Mouse (Mus musculus): ENCODE data around the gene Ndufb4. TPM values are rescaled to one million over a fixed set of nuclear protein-coding genes. Genes with fewer than 3 reads are reported as not detected.

Ndufb4 gene
- polyA plus RNA-seq, 1 experiment from 2014 or later: 71.7 TPM

GRCm38 (mm10) chr16:37686834-37687233, 32.6 kb upstream of the Ndufb4 start:
- Histone ChIP-seq H3K9me3 (no peaks in the 10 kb centered on the region), H3K4me3 (replicated peaks) (no peak overlapping the region), H3K36me3 (no peaks in the 10 kb centered on the region), H3K4me2 (replicated peaks) (no peak overlapping the region), H3K27me3 (replicated peaks) (no peaks in the 10 kb centered on the region), H3K27ac (no peak overlapping the region), H3K4me1 (replicated peaks) (peaks cover 16% of the 10 kb centered on the region; the same call in 1 of the 2 replicates), H3K9ac (no peak overlapping the region)
- no peak for ATAC-seq
- 72% methylated on average over 12 of the region's 12 CpGs for WGBS

- 75% methylated on average over 6 of the region's 6 CpGs for WGBS
- Histone ChIP-seq H3K9ac (no peak overlapping the region), H3K27me3 (replicated peaks) (no peaks in the 10 kb centered on the region), H3K4me3 (replicated peaks) (no peak overlapping the region), H3K27ac (no peak overlapping the region), H3K36me3 (no peaks in the 10 kb centered on the region), H3K4me2 (replicated peaks) (no peak overlapping the region), H3K4me1 (replicated peaks) (peaks cover 16% of the 10 kb centered on the region; the same call in 1 of the 2 replicates), H3K9me3 (no peaks in the 10 kb centered on the region)
- ATAC-seq: no peak
Observed at GRCm38 (mm10) chr16:37685946-37686600, 31.8 kb upstream of the Ndufb4 start.

GRCm38 (mm10) chr16:37684634-37685441, 30.6 kb upstream of the Ndufb4 start:
- H3K27ac ChIP-seq: peak overlapping the region; percentile 73
- no peaks in the 10 kb centered on the region for H3K9me3 ChIP-seq
- WGBS: 2% methylated on average over 25 of the region's 25 CpGs
- no peaks in the 10 kb centered on the region for H3K36me3 ChIP-seq
- ATAC-seq: peak; percentile 76
- peaks cover 14% of the 10 kb centered on the region; the same call in 1 of the 2 replicates for H3K4me1 ChIP-seq (replicated peaks)
- no peaks in the 10 kb centered on the region for H3K27me3 ChIP-seq (replicated peaks)
- H3K4me3 ChIP-seq (replicated peaks): peak overlapping the region; percentile 44
- peak overlapping the region; percentile 61 for H3K9ac ChIP-seq
- H3K4me2 ChIP-seq (replicated peaks): peak overlapping the region; percentile 77

GRCm38 (mm10) chr16:37684259-37684633, 30.0 kb upstream of the Ndufb4 start:
- WGBS: 20% methylated on average over 8 of the region's 8 CpGs
- peaks cover 8% of the 10 kb centered on the region; the same call in 1 of the 2 replicates for H3K4me1 ChIP-seq (replicated peaks)
- no peaks in the 10 kb centered on the region for H3K36me3 ChIP-seq
- no peak overlapping the region for H3K9ac ChIP-seq
- H3K27me3 ChIP-seq (replicated peaks): no peaks in the 10 kb centered on the region
- peak overlapping the region; percentile 77 for H3K4me2 ChIP-seq (replicated peaks)
- ATAC-seq: peak; percentile 49
- H3K4me3 ChIP-seq (replicated peaks): peak overlapping the region; percentile 18; the same call in 1 of the 2 replicates
- no peaks in the 10 kb centered on the region for H3K9me3 ChIP-seq
- peak overlapping the region; percentile 62; the same call in 1 of the 2 replicates for H3K27ac ChIP-seq

- Histone ChIP-seq H3K9ac (no peak overlapping the region), H3K4me3 (replicated peaks) (no peak overlapping the region), H3K36me3 (no peaks in the 10 kb centered on the region), H3K27ac (0 out of 2 replicates have a peak overlapping the region, but pooled peaks have one; percentile 62), H3K27me3 (replicated peaks) (no peaks in the 10 kb centered on the region), H3K4me1 (replicated peaks) (peaks cover 8% of the 10 kb centered on the region; the same call in 1 of the 2 replicates), H3K9me3 (no peaks in the 10 kb centered on the region), H3K4me2 (replicated peaks) (peak overlapping the region; percentile 77)
- no peak for ATAC-seq
- WGBS: 19% methylated on average over 16 of the region's 16 CpGs
Observed at GRCm38 (mm10) chr16:37683154-37684130, 29.2 kb upstream of the Ndufb4 start.

GRCm38 (mm10) chr16:37682309-37682975, 28.2 kb upstream of the Ndufb4 start:
- Histone ChIP-seq H3K36me3 (no peaks in the 10 kb centered on the region), H3K27ac (no peak overlapping the region), H3K4me1 (replicated peaks) (peaks cover 8% of the 10 kb centered on the region; the same call in 1 of the 2 replicates), H3K4me3 (replicated peaks) (no peak overlapping the region), H3K27me3 (replicated peaks) (no peaks in the 10 kb centered on the region), H3K9ac (no peak overlapping the region), H3K4me2 (replicated peaks) (no peak overlapping the region), H3K9me3 (no peaks in the 10 kb centered on the region)
- 34% methylated on average over 7 of the region's 7 CpGs for WGBS
- no peak for ATAC-seq

GRCm38 (mm10) chr16:37680831-37681230, 26.6 kb upstream of the Ndufb4 start:
- no peak for ATAC-seq
- Histone ChIP-seq H3K4me2 (replicated peaks) (no peak overlapping the region), H3K27ac (no peak overlapping the region), H3K4me1 (replicated peaks) (peaks cover 6% of the 10 kb centered on the region; the same call in 1 of the 2 replicates), H3K9me3 (no peaks in the 10 kb centered on the region), H3K4me3 (replicated peaks) (no peak overlapping the region), H3K36me3 (no peaks in the 10 kb centered on the region), H3K27me3 (replicated peaks) (no peaks in the 10 kb centered on the region), H3K9ac (no peak overlapping the region)
- 74% methylated on average over 8 of the region's 8 CpGs for WGBS

- H3K4me2 ChIP-seq (replicated peaks): no peak overlapping the region
- H3K9me3 ChIP-seq: no peaks in the 10 kb centered on the region
- H3K9ac ChIP-seq: no peak overlapping the region
- H3K4me1 ChIP-seq (replicated peaks): peaks cover 6% of the 10 kb centered on the region; the same call in 1 of the 2 replicates
- 87% methylated on average over 2 of the region's 2 CpGs for WGBS
- no peaks in the 10 kb centered on the region for H3K36me3 ChIP-seq
- no peak overlapping the region for H3K4me3 ChIP-seq (replicated peaks)
- no peak overlapping the region for H3K27ac ChIP-seq
- no peaks in the 10 kb centered on the region for H3K27me3 ChIP-seq (replicated peaks)
- ATAC-seq: no peak
Observed at GRCm38 (mm10) chr16:37680216-37680615, 26.0 kb upstream of the Ndufb4 start.

- no peak for ATAC-seq
- Histone ChIP-seq H3K36me3 (no peaks in the 10 kb centered on the region), H3K27me3 (replicated peaks) (no peaks in the 10 kb centered on the region), H3K4me3 (replicated peaks) (no peak overlapping the region), H3K9ac (no peak overlapping the region), H3K9me3 (no peaks in the 10 kb centered on the region), H3K4me1 (replicated peaks) (no peaks in the 10 kb centered on the region), H3K4me2 (replicated peaks) (no peak overlapping the region), H3K27ac (no peak overlapping the region)
- 77% methylated on average over 8 of the region's 8 CpGs for WGBS
Observed at GRCm38 (mm10) chr16:37677586-37677985, 23.3 kb upstream of the Ndufb4 start.

GRCm38 (mm10) chr16:37676677-37677072, 22.4 kb upstream of the Ndufb4 start:
- Histone ChIP-seq H3K27me3 (replicated peaks) (no peaks in the 10 kb centered on the region), H3K4me1 (replicated peaks) (no peaks in the 10 kb centered on the region), H3K4me2 (replicated peaks) (no peak overlapping the region), H3K36me3 (no peaks in the 10 kb centered on the region), H3K9ac (no peak overlapping the region), H3K9me3 (no peaks in the 10 kb centered on the region), H3K27ac (no peak overlapping the region), H3K4me3 (replicated peaks) (no peak overlapping the region)
- WGBS: 76% methylated on average over 4 of the region's 4 CpGs
- no peak for ATAC-seq

GRCm38 (mm10) chr16:37676024-37676676, 21.9 kb upstream of the Ndufb4 start:
- Histone ChIP-seq H3K4me1 (replicated peaks) (no peaks in the 10 kb centered on the region), H3K4me2 (replicated peaks) (no peak overlapping the region), H3K4me3 (replicated peaks) (no peak overlapping the region), H3K9me3 (no peaks in the 10 kb centered on the region), H3K27ac (no peak overlapping the region), H3K9ac (no peak overlapping the region), H3K27me3 (replicated peaks) (no peaks in the 10 kb centered on the region), H3K36me3 (no peaks in the 10 kb centered on the region)
- WGBS: 58% methylated on average over 17 of the region's 17 CpGs
- ATAC-seq: no peak
